Mouse (Mus musculus): ENCODE data around the gene Tmc2.

Gene Tmc2

DNA sequence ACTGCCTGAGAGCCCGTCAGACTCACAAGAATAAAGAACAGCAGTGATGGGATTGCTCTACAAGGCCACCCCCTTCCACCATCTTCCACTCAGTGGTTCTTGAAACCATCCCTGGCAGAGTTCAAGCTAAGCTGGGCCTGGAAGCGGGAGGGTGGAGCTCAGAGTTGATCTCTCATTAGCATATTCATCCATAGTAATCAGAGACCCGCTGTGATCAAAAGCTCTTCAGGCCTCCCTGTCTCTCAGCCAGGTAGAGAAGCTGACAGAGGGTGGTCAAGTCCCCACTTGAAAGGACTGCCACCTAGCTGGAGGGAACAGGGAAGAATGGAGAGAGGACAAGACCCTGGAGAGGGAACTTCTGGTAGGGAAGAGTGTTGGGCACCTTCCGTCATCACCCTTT lies 108.0 kb downstream of the Tmc2 start:
- DNase-seq, result no peak

All from right cerebral cortex, postnatal 25 days (tissue).